Mouse (Mus musculus) inflammation-experienced regulatory T-cells, adult 6 months (primary cell): ENCODE measurements around the gene Pip5k1b. TPM values are rescaled to one million over a fixed set of nuclear protein-coding genes. Genes with fewer than 3 reads are reported as not detected.

Experiments used
- ATAC-seq: one replicate; pipeline ENCODE4 v1.8.0; 2017
- polyA plus RNA-seq, 3 experiments: library from polyadenylated mRNA; unstranded; fragments of 100-300 nt; shearing (Covaris generic); gene quantifications; one replicate each; pipeline ENCODE4 v1.2.1; 2017

The Pip5k1b gene
- polyA plus RNA-seq, 3 experiments from 2014 or later = 0.36 to 9.4 (median 6.9) TPM

DNA sequence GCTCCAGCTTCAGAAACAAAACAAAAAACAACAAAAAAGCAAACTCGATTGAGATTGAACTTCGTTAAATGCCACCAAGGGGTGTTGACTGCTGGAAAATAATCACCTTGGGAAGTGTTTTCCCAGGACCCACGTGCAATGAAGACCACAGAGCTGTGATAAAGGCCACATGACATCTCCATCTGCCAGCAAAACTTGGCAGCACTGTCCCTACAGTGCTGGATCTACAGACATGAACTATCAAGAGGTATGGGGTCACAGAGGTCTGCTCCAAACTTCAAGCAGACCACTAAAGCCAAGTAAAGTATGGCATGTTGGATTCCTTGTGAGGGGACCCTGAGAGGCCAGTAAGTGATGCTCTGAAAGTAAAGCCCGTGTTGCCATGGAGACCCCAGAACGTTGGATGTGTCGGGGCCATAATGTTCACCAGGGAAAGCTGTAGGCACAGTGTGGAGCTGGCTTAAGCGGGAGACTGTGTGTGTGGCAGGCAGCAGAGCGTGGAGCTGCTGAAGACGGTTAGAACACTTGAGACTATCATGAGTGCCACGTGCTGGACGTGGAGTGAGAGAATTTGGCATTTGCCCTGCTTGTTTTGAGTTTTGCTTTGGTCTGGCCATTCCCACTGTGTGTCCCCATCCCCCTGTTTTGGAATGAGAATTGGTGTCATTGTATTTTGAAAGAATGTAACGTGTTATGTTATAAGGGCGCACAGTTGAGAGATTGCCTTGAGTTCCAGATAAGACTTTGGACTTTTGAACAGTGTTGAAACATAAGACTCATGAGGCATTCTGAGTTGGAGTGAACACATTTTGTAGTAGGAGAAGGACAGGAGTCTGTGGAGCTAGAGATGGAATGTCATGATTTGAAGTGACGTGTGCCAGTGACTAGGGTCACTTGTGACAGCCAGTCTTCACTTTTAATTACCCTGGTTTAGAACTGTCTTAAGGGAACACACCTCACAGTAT, 12.0 kb downstream of the Pip5k1b start:
- ATAC-seq = no peak

DNA sequence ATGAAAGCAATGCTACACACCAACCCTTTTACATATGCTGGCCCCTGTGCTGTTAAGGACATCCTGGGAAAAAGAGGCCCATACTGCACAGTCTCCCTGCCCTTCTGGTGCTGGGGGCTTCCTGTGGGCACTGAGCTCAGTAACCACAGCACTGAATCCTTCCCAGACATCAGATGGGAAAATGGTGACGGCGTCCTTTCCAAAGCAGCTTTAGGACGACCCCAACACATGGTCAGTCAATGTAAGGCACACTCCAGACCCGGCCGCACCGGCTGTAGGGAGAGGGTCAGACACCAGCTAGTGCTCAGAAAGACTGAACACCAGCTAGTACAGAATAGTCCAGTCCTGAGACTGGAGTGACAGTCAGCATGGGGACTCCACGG, 13.4 kb downstream of the Pip5k1b start:
- ATAC-seq = no peak

DNA sequence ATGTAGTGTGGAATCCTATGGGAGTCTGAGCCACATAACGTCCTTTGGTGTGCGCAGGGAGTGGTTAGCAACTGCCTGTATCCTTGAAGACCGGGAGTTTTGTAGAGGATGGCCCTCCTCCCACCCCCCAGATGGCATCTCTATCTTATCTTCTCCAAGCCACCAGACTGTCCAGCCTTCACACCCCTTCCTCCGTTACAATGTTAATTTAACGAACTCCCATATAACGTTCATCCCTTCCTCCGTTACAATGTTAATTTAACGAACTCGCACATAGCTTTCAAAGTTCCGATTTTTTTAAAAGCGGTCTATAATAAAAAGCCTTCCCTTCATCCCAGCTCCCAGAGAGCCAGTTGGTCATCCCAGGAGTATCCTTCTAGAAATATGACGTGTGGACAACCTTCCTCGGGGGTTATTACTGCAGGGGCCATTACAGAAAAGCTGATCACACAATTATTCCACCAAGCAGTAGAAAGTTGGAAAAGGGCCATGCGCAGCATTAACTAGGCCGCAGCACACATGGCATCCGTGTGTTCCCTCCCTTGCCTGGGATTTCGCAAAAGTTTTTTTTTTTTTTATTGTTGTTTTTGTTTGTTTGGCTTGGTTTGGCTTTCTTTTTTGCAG, 13.9 kb downstream of the Pip5k1b start:
- ATAC-seq = no peak

DNA sequence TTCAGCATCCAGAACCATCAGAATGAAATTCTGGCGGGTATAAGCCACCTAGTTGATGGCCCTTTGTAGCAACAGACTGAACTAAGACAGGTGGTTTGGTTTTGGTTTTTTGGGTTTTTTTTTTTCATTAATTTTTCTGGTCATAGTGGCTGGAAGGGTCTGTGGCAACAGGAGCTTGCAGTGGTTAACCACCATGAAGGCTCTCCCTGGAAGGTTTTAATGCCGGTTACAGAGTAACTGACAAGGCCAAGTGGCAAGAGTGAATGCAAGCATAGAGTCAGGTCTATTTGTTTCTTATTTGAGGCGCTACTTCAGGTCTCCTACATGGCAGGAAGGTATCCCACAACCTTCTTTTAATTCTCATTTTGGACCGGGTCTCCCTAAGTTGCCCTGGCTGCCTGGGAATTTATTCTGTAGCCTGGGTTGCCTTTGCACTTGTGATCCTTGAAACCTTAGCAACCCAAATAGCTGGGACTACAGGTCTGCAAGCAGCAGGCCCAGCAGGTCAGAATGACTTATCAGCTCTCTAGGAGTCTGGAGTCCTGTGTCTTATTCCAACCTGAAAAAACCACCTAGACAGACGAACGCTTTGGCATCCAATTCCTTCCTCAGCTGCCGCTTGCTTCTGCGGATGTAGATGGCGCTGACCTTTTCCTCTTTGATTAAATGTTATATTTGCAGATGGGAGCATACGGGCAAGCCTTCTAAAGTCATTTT, 14.6 kb downstream of the Pip5k1b start:
- ATAC-seq = no peak

DNA sequence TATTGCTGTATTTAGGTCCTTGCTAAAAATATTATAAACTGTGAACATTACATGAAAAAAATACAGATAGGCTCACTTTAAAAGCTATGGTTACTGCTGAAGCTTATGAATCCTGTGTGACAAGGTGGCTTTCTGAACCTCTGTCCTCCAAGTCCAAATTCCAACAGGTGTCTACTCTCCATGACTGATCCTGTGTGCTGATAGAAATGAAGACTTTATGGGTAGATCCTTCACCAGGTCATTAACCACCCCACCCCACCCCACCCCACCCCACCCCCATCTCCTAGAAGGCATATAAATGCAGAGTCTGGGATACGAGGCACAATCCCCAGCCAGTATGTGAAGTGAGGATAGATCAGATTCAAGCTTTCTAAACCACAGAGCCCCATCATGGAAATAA, 16.6 kb downstream of the Pip5k1b start:
- no peak for ATAC-seq

DNA sequence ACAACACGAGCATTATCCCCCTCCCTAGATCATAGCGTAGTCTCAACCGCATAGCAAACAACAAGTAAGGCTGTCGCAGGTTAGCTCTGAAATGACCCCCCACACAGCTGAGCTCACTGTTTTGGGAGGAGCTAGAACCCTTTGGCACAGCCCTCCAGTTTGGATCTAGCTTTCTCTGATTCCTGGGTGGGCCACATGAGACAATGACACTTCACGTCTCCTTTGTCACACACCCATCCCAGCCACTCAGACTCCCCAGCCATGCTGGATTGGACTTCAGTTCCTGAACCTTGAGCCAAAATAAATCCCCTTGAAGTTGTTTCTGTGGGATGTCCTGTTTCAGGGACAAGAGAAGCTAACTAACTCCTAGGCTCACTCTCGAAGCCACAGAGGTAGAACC, 17.5 kb downstream of the Pip5k1b start:
- no peak for ATAC-seq

DNA sequence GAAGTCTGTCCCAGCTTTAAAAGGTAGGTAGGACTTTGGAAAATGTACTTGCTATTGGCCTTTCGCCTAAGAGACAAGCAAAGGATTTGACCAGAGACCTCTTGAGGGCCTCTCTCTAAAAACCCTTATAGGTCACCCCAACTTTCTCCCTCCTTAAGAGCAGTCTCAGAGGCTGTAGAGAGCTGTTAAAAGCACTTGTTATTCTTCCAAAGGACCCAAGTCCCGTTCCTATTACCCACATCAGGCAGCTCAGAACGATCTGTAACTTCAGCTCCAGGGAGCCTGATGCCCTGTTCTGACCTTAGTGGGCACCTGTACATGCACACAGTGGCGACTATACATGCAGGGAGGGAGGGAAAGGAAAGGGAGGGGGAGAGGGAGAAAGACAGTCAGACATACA, 18.0 kb downstream of the Pip5k1b start:
- no peak for ATAC-seq

DNA sequence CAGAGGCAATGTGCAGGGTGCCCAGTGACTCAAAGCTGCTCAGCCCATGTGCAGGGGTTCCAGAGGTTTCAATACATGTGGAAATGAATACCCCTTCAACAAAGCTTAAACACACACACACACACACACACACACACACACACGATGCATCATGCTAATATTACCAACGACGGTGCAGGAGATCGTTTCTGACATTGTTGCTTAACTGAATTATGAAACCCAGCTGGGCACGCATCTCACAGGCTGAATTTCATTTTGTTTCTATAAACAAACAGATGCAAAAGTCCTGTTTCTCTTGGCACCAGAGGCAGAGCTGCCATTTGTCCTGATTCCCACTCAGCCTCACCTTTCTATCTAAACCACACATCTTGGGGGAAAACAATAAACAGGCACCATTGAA, 18.8 kb downstream of the Pip5k1b start:
- no peak for ATAC-seq

DNA sequence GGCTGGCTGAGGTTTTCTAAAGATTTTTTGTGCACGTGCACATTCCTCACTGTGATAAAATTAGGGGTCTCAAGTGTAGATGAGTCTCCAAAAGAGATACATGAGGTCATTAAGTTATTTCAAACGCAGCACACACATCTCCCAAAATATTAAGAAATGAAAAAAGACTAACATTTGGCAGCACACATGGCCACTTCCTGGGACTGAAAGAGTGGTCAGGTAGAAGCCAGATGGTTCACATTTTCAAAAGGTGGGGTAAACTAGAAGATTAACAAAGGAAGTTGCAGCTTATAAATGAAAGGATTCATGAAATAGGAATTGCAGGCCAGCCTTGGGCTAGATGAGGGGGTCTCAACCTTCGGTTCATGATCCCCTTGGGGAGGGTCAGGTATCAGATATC, 19.4 kb downstream of the Pip5k1b start:
- ATAC-seq = no peak

DNA sequence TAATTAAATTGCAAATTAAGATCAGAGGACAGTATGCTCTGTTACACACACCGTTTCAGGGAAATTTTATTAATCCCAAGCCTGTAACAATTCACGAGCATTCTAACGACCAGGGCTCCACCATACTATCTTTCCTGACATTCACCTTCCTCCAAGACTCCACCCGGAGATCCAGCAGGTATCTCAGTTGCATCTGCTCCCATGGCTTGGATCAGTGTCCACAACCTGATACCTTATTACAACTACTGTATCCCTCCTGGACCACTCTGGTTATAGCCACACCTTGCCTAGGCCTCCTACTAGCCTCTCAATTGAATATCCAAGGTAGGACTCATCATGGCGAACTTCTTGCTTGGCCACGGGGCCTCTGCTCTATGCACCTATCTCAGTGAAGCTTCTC, 20.5 kb downstream of the Pip5k1b start:
- ATAC-seq = no peak

DNA sequence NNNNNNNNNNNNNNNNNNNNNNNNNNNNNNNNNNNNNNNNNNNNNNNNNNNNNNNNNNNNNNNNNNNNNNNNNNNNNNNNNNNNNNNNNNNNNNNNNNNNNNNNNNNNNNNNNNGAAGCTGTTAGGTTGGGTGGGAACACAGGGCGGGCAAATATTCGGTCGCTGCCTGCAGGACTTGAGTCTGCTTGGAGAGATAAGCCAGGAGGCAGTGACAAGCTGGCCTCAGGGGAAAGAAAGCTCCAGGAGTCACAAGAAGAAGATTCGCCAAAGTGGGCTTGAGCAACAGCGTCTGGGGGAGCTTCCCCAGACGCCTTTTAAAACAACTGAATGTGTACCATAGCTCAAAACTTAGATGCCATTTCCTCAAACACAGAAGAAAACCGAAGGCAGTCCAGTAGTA, 20.9 kb downstream of the Pip5k1b start:
- ATAC-seq = no peak

DNA sequence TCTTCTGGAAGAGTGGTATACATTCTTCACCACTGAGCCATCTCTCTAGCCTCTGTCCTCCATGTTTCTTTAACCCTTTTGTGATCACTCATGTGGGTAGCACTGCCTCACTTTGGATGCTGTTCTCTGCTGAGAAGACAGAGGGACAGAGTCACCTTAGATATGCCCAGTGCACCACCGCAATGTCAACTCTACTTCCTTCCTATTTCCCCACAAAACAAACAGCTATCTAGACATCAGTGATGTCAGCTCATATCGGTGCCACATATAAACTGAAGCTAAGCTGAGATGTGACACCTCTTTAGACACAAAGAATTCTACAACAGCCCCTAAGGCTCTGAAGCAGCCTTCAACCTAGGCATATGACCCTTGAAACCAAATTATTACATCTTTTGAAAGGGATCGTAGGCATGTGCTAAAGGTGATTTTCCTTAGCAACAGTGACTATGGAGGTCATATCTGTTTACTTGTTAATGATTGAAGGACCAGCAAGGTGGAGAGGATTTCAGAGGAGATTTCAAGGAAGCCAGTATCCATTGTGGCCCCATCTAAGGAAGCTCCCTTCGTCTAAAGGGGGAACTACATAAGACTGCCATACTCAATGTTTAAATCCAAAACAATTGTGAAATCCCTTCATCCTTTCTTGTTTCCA, 26.6 kb downstream of the Pip5k1b start:
- peak; percentile 39 for ATAC-seq

DNA sequence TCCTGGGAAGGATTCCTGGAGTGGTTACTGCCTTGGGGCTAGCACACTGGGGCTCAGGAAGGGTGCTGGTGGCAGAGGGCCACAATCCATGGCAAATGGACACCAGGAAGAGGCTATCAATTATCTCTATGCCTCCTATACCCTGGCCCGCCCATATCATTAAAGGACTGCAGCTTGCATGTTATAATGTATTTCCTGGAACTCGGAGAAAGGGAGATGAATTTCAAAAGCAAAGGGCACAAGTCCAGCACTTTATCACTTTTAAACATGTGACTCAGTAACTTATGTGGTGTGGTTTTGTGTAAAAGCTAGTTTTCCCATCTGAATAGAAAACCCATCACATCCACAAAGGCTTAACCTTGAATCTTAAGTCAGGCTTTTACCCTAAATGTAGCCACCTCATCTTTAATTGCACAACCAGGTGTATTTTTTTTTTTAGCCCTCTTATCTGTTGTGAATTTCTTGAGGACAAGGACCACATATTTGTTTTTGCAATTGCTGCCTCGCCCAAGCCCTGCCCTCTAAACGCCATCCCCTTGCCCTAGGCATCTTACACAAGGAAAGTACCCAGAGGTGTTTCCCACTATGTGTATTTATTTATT, 27.4 kb downstream of the Pip5k1b start:
- ATAC-seq = no peak

DNA sequence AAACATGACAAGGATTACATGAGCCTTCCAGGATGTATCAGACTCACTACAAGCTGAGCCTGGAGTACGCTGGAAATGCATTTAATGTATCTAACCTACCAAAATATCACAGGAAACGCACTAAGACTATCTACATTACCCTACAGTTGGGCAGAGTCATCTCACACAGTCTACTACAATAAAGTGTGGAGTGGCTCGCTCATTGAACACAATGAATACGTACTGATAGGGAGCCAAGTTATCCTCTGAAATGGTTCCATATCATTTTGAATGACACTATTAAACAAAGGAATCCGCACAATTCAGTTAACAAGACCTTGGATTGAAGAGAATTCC, 28.1 kb downstream of the Pip5k1b start:
- ATAC-seq = peak; percentile 38

DNA sequence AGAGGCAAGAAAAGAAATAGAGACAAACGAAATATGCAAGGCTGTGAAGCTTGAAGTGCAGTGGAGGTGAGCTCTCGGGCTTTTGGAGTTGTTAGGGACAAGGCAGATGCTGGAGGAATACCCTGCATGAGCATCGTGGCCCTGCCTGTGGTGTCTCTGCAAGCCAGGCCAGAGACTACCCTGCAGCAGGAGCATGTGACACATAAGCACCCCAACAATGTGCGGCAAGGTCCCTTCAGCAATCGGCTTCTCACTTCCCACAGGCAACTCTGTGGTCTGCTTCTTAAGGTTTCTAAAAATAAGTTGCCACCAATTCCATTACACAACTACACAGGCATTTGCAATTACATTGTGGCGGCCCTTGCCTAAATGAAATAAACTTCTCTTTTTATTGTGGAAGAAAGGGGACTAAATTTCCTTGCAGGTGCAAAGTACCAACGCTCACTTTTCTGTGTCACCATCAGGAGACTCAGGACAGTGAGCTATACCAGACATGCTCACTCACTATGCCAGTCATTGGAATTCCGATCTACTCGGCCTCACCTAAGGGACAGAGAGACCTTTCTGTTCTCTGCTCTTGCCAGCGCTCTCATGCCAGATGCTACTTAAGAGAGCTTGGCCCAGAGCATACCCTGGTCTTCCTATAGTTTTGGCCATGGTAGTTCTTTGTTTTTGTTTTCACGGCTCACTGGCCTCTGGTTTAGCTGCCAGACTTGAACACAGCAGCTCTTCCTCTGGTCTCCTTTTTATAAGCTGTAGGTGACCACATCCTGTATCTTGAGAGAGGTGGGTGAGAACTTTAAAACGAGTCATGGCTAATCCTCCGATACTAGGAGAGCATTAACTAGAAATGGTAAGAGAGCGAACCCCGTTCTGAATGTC, 28.7 kb downstream of the Pip5k1b start:
- ATAC-seq = peak; percentile 87

DNA sequence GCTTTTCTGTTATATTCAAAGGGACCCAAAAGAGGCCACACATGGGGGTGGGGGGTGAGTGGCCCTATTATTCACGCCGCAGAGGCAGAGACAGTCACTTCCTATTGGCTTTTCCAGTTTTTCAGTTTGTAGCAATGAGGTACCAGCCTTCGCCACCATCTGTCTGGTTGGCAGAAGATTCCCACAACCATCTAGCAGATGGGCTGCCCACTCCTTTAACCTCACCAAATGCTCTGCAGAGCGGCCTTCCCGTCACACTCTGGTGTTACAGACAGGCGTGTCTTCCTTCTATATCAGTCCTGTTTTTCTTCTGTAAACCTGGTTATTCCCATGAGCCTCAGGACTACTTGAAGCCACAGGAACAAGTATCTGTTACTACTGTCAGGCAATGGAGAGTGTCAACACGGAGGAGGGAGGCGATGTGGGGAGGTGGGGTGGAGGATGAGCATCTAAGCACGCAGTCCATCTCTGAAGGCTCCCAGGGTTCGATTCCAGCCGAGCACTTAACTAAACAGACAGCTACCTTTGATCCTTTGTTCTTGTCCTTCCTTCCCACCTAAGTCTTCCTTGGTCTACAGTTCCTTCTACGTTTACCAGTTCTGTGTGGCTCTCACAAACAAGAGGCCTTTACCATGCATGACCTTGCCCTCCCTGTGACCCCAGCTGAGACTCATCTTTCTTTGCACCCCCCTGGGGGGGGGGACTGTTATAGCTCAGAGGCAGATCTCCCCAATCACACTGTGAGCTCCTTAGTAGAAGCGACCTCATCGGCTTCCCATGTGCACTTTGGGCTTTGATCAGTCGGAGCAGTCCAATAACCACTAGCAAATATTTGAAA, 32.0 kb downstream of the Pip5k1b start:
- no peak for ATAC-seq

DNA sequence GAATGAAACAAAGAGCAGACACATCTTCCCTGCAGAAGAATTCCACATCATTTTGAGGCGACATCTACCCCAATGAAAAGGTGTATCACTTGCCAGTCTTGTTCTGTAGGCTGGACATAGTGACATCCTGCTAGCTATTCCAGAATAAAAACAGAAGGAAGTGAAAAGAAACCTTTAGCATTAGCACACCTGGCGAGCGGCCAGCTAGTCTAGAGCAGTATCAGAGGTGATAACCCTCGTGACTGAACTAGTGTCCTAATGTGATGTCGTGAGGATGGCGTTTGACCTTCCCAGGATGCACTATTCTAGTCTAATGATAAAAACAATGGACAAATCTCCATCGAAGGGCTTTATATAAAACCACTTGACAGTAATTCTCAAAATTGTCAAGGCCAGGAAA, 33.7 kb downstream of the Pip5k1b start:
- ATAC-seq = no peak

DNA sequence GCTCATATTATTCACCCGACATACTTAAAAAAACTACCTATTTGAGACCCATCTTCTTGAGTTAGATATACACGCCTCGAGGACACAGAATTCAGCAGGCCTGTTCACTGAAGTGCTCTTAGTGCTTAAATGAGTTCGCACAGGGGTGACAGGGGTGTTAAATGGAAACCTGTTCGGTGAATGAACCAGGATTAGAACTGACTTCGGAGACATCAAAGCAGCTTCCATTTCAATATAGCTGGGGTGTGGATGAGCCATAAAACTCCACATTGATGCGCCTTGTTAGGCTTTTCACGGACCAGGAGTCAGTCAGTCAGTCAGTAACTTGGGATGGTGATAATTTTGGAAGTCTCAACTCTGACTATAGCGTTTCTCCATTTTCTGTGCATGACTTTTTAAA, 34.5 kb downstream of the Pip5k1b start:
- no peak for ATAC-seq

DNA sequence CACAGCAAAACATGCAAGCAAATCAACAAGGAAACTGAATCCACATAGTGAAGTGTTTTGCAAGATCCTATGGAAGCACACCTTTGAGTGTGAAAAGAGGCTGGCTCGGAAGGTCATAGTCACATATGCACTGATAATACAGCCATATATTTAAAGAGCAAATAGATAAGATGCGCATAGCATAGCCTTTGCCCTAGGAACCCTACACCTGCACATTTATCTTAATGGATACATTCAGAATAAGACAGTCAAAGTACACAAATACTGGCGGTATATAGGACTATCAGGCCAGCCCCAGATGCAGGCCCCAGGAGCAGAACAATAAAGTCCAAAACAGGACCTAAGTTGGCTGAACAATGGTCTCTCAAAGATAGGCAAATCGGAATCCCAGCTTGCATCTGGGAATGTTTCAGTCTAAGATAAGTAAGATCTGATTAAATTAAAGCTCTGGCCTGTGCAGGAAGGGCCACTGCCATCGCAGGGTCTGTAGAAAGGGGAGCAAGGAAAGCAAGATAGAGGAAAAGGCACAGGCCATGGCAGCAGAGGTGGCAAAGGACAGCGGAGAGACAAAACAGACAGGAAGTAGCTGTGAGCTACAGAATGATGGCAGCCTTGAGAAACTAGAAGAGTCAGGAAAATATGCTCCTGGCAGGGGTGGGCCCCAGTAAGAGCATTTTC, 35.8 kb downstream of the Pip5k1b start:
- ATAC-seq = no peak

DNA sequence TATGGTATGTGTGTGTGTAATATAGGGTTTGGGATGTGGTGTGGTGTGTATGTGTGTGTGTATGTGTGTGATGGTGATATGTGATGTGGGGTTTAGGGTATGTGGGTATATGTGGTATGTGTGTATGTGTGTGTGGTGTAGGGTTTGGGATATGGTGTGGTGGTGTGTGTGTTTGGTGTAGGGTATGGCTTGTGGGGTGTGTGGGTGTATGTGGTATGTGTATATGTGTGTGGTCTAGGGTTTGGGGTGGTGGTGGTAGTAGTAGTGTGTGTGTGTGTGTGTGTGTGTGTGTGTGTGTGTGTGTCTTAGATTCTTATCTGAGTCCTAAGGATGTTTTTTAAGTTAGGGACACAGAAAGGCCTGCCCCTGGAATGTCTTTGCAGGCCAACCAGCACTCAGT, 37.3 kb downstream of the Pip5k1b start:
- ATAC-seq = no peak
